Mouse (Mus musculus): Measurements from ENCODE around the gene Mylk. TPM values are rescaled to one million over a fixed set of nuclear protein-coding genes. Genes with fewer than 3 reads are reported as not detected.
"Not testable (repeated sequence)": the region's sequence is repeated elsewhere in the genome, so short reads cannot be mapped to it uniquely, and the experiment has no call there.

Gene Mylk
- total RNA-seq, 2 experiments from 2014 or later, result 11.7 to 16.3 TPM

DNA sequence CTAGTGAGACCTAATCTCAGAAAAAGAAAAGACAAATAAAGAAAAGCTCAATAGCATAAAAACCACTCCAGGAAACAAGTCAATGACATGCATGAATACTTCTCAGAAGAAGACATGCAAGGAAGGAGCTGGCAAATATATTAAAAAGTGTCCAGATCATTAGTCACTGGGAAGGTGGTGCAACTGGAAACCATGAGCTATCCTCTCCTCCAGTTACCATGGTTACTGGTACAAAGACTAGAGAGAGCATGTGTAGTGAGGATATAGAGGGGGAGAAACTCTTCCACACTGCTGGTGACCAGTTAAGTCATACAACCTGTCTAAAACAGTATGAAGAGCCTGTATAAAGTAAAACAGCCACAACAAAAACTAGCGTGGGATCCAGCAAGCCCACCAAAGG is 21.2 kb downstream of the Mylk start:
- no peak for DNase-seq (ENCODE audit: low spot score in 2 of 2)
- intact Hi-C loops (cut with DNase I), result no loop called here

DNA sequence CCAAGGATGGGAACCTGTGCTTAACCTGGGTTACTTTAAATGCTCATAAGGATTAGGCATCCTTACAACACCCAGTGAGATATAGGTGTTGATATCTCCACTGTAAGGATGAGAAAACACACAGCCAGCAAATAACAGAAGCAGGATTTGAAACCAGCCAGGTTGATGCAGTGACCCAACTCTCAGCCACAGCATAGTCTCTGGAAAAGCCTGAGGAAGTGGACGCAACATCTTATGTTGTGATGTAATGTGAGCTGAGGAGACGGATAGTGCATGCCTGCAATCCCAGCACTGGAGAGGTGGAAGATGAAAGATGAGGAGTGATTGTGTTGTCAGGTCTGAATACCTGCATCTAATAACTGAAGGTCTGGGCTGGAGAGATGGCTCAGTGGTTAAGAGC is 22.4 kb downstream of the Mylk start:
- intact Hi-C loops (cut with DNase I), result no loop called here
- DNase-seq (ENCODE audit: low spot score in 2 of 2), result no peak

DNA sequence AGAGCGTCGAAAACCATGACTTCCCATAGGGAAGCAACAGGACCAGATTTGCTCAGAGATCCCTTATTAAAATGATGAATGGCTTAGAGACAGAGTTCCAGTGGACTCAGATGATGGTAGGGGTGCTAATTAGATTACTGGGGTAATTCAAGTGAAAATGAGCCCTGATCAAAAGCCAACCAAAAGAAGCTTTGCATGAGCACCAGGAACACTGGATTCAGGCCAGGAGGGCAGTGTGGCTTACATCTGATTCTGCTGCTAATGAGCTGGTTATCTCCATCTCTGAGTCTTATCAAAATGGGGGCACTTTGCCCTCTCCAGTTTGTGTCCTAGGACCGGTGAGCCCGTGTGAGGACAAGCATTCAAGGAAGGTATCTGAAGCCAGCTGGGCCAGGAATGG is 23.4 kb downstream of the Mylk start:
- intact Hi-C loops (cut with DNase I), result no loop called here
- DNase-seq (ENCODE audit: low spot score in 2 of 2), result no peak

DNA sequence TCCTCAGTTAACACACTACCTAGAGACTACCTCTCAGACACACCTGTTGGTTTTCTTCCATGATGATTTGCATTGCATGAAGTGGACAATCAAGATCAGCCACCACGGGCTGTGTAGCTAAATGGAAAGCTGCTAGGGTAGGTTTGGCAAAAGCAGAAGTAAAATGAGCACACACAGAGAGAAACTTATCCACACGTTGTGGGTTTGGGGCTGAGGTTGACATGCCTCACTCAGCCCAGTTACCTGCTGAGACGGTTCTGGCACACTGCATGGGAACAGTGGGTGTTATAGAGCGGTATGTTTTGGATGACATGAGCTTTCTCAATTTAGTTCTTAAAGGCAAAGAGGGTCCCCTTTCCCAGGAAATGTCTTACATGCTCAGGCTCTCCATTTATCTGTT is 25.1 kb downstream of the Mylk start:
- DNase-seq (ENCODE audit: low spot score in 2 of 2), result no peak
- intact Hi-C loops (cut with DNase I), result no loop called here

DNA sequence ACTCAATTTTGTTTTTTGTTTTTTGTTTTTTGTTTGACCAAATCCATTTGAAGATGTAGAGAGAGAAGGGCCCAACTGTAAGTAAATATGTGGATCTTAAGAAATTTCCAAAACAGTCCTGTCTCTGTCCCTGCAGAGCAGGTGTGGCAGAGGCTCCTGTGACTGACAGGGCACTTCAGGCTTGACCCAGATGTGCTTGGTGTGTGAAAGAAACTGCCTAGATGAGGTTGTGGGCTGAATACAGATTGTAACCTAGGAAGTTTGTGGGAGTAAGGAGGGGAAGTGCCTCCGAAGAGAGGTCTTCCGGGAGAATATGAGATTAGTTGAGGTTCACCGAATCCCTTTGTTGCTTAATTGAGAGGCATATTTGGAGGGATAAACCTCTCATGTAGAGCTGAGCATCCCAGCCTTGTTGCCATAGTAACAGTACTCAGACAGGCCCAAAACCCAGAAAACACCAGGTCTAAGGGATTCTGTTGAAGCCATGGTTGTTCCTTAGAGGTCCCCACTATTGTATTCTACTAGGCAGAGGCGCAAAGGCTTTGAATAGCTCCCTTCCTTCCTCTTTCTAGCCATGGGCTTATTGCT is 27.5 kb downstream of the Mylk start:
- peak in 1 of 2 experiments; percentile 4 for DNase-seq (ENCODE audit: low spot score in 2 of 2)
- intact Hi-C loops (cut with DNase I), result no loop called here

DNA sequence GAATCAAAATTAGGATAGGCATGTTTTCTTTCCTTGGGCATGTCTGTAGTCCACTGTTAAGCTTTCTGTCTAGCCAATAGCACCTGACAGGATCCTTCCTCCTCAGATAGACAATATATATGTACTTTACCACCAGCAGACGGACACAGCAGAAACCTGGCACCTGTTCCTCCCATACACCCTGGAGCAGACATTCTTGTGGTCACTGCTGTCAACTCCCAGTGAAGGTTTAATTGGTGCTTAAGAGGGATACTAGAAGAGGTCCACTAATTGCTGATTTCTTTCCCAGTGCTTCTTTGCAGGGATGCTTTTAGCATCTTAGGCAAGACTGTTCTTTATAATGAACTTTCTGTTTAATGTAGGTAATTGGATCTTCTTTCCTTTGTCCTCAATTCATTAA is 37.4 kb downstream of the Mylk start:
- intact Hi-C loops (cut with DNase I), result no loop called here
- DNase-seq (ENCODE audit: low spot score in 2 of 2), result no peak

DNA sequence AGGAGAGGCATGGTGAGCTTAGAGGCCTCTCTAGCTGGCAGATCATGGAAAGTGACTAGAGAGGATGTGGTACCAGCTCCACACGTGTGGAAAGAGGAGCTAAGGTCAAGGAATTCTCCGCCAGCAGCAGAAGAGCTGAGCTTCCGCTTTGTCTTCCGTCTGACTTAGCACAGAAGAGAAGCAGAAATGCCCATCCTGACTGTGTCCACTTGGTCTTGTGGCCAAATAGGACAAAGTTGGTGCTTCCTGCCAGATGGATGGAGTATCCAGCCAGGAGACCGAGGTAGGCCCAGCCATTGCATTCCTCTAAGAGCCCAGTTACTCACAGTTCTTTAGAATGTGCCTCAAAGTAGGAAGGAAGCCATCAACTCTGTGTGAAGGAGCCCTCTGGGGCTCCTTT is 38.5 kb downstream of the Mylk start:
- DNase-seq (ENCODE audit: low spot score in 2 of 2), result no peak
- intact Hi-C loops (cut with DNase I), result no loop called here

DNA sequence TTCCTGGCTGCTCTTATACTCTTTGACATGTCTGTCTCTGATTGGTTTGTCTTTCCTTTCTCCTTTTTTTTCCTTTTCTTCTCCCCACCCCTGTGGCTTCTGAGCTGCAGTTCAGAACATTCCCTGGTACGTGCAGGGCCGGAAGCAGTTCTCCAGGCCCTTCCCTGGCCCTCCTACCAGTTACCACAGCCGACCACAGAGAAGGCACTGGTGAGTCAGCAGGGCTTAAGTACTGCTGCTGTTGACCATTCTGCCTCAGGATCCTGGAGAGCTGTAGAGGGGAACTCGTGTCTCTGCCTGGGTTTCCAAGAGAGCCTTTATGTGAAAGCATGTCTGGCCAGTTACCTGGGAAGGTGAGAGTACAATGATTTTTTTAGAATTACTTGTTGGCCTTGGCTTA is 39.7 kb downstream of the Mylk start:
- DNase-seq (ENCODE audit: low spot score in 2 of 2), result no peak
- intact Hi-C loops (cut with DNase I), result no loop called here

DNA sequence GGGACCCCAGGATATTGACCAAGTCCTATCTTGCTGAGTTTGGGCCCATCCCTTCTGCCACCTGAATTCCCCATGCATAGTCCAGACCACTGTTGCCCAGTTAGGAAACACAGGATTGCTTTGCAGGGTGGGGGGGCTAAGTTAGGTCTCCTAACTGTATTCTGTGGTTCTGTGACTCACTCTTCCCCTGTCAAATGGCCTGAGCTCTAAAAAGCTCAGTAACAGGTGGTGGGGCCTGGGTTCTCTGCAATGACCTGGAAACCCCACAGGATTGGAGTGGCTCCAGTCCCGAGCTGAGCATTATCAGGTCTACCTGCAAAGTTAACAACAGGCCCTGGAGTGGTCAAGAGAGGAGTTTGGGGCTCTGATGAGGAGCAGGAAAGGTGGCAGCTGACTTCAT is 47.5 kb downstream of the Mylk start:
- DNase-seq (ENCODE audit: low spot score in 2 of 2), result no peak
- intact Hi-C loops (cut with DNase I), result no loop called here

DNA sequence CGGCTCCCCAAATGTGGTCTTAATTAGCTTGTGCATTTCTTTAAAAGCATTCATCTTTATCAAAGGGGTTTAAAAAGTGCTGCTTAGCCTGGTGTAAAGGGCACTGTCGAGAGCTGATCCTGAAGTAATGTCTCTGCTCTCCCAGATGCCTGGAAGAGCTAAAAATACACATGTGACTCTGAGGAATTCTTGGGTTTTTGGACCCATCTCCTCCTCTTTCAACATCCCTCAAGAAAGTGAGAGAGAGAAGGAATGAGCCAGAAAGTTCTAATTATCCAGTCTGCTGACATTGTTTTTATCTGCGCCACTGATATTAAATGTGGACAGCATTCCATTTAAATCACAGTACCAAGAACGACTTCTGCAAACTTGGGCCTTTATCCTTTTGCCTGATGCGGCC is 48.0 kb downstream of the Mylk start:
- no peak for DNase-seq (ENCODE audit: low spot score in 2 of 2)
- intact Hi-C loops (cut with DNase I), result no loop called here

DNA sequence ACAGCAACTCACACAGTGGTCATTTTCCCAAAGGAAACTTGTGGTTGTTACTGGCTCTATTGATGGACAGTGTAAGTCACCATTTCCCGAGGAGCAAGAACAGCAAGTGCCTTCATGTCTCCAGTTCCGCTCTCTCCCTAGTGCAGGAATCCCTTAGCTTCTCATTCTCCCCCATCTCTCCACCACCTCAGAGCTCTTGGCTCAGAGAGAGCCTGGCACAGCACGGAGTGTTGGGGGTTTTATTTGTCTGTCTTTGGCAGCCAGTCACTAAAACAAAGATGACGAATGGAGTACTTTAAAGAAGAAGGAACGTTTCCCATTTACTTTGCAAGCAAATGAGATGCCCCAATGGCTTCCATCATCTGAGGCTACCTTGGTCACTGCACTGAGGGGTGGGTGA is 56.2 kb downstream of the Mylk start:
- peak in 1 of 2 experiments; percentile 12 for DNase-seq (ENCODE audit: low spot score in 2 of 2)
- intact Hi-C loops (cut with DNase I), result no loop called here

DNA sequence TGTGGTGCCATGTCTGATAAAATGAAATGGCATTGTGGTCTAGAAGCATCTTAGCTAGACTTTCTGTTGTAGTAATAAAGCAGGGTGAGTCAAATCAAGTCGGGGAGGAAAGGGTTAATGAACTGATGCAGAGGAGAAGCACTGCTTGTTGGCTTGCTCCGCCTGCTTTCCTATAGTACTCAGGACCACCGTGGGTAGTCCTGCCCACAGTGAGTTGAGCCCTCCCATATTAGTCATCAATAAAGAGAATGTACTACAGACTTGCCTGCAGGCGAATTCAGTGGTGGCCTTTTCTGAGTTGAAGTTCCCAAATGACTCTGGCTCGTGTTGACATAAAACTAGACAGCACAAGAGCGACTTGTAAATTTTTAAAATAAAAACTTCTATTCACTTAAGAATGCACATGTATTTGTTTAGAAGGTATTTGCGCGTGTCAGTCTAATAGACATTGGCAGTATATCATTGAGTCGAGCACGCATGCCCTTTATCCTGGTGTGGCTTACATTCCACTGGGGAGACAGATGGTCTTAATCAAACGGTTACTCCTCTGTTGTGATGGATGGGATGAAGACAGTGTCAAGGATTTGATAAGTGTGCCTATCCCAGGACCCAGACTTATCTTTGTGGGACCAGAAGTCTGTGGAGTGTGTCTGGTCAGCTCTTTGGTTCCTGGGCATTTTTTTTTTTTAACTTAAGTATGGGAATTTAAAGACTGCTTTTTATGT is 59.4 kb downstream of the Mylk start:
- intact Hi-C loops (cut with DNase I), result no loop called here

DNA sequence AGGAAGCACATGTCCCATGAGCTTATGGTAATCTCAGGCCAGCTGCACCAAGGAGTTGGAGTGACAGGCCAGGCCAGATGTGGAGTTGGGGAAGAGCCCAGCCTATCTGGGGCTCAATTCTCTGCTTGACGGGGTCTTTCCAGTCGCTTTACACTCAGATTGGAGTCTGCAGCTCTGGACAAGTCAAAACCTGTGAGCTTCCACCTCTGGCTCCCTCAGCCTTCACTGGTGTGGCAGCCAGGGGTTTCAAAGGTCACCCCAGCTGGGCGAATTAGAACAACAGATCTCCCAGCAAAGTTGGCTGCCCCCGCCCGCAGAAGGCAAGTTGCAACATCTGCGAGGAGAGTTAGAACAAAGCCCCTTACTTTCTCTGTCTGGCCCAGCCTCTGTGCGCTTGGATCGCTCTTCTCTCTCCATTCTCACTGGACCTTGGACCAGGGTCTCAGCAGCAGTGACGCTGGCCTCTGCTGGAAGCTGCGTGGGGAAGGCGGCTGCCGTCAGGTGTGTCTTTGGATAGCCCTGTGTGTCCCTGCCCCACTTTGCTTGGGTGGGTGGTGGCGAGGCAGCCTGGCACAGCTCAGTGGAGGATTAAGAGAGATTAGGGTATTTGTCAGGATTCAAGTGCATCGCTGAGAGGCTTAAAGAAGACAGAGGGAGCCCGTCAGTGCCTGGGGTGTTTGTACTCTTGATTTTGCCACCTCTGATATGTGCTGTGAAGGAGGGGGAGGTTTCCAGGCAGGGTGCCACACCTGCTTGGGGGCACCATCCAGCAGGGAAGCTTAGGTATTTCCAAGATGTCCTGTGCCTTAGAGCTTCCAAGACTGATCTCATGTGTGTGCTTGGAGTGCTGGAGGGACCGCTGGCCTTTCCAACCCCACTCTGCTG is 62.1 kb downstream of the Mylk start:
- DNase-seq (ENCODE audit: low spot score in 2 of 2), result no peak
- intact Hi-C loops (cut with DNase I), result no loop called here

More for the DNA sequence above, 59.4 kb downstream of the Mylk start:
- DNase-seq (ENCODE audit: low spot score in 2 of 2), result no peak

DNA sequence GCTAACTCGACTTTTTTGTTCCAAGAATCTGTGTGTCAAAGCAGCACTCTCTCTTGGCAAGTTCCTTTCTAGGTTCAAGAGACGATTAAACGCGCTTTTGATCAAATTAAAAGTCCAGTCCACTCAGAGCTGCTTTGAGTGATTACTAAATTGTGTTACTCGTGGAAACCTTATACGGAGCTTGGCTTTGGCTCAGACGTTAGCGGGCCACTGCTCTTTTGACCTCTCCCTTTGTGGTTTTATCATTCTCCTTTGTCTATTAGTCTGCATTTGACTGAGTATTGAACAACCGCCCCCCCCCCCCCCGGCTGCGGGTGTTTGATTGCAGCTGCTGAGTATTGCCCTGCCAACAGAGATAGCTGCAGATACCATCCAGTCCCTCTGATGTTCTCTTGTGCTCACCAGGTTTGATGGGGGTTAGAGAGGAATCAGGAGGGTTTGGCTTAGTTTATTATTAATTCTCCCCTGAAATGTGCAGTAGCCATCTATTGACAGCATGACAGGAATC is 62.8 kb downstream of the Mylk start:
- intact Hi-C loops (cut with DNase I), result no loop called here
- no peak for DNase-seq (ENCODE audit: low spot score in 2 of 2)

DNA sequence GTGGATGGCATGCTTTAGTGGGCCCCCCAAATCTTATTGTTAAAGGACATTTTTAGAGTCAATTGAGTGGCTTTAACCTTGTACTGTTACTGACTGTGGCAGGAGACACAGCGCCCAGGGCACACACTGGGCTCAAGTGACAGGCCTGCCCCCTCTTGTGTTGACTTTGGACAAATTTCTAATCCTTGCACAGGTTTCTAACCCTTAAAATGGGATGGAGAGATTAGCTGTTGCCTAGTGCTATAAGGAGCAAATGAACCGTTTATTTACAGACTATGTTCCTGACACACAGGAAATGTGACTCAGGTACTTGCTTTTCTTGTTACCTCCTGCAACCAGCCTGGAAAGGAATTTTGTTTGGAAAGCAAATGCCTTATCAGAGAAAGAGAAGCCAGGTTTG is 67.2 kb downstream of the Mylk start:
- intact Hi-C loops (cut with DNase I), result no loop called here
- no peak for DNase-seq (ENCODE audit: low spot score in 2 of 2)

DNA sequence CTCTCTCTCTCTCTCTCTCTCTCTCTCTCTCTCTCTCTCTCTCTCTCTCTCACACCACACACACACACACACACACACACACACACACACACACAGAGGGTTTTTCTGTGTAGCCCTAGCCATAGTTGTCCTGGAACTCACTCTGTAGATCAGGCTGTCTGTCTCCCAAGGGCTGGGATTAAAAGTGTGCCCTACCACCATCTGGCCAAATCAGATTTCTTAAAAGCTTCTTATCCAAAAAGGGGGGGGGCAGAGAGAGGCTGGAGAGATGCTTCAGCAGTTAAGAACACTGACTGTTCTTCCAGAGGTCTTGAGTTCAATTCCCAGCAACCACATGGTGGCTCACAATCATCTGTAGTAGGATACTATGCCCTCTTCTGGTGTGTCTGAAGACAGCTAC is 68.2 kb downstream of the Mylk start:
- DNase-seq (ENCODE audit: low spot score in 2 of 2); intact Hi-C loops (cut with DNase I): not testable (repeated sequence)

DNA sequence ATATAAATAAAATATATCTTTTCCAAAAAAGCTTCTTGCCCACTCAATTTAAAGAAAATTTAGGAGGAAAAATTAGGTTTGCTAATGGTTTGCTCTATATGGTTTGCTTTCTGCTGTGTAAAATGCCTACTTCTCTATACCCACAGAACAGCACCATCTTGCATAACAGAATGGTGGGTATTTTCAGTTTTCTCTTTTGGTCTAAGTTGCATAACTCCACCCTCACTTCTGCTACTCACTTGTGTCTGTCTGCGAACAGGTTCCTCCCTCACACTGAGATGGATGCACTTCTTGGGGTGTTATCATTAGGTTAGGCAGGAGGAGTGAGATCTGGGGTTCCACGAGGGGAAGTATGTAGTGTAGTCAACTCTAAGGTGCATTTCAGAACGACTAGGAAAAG is 68.6 kb downstream of the Mylk start:
- DNase-seq (ENCODE audit: low spot score in 2 of 2), result peak in 1 of 2 experiments; percentile 20

DNA sequence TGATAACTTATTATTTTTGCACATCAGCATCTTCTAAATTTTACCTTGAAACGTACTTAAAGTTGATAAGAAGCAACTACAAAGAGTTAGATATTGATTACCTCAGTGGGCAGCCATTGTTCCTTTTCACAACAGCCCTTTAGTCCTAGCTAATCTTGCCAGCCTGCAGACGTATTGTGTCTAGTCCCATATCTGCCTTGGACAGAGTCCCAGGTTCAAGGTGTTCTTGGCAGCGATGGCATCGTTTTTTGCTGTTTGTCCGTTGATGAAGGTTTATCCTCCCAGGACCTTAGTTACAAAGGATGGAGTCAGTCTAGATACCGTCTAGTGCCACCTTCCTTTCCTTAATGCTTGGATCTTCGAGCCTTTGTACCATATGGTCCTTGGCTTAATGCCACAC is 69.6 kb downstream of the Mylk start:
- DNase-seq (ENCODE audit: low spot score in 2 of 2), result no peak
- intact Hi-C loops (cut with DNase I), result no loop called here

More for the DNA sequence above, 68.6 kb downstream of the Mylk start:
- intact Hi-C loops (cut with DNase I), result no loop called here

DNA sequence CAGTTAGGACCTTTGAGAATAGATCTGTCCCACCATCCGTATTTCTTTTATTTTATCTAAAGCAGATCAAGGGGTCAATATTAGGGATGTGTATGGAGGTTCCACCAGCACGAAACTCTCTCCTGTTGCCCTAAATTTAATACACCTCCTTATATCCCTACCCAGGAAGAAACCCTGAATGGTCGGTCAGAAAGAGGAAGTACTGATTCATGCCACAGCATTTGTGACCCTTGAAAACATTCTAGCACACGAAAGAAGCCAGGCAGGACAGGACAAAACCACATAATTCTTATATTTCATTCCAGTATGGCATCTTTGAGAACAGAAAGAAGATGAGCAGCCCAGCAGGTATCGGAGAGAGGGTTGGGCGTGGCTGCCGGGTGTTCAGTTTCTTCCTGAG is 71.5 kb downstream of the Mylk start:
- intact Hi-C loops (cut with DNase I), result no loop called here
- DNase-seq (ENCODE audit: low spot score in 2 of 2), result no peak

DNA sequence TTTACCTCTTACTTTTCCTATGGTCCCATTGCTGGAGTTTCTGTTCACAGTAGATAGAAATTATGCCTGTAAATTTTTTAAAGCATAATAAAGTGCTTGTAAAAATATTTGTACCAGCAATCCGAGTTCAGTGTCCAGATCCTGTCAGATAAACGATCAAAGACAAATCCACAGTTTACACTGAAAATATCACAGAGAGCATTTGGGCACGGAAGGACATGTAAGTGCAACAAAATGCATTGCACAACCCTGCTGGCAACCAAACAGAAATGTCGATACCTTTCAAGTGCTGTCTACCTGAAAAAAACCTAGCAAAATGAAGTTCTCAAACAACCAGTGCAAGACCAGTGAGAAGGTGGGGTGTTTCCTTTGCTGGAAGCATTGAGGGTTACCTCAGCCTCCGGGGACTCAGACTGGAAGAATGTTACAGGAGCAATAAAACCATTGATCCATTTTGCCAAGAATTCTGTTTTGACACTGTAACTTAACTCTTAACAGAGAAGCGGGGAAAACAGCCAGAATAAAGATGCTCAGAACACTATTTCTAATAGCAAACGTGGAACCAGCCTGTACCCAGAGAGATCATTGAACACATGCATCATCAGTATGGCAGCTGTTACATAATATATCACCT is 80.2 kb downstream of the Mylk start:
- intact Hi-C loops (cut with DNase I), result no loop called here
- DNase-seq (ENCODE audit: low spot score in 2 of 2), result no peak
